ENCODE assay signal across 18 mouse cellular contexts in the genomic region with DNA sequence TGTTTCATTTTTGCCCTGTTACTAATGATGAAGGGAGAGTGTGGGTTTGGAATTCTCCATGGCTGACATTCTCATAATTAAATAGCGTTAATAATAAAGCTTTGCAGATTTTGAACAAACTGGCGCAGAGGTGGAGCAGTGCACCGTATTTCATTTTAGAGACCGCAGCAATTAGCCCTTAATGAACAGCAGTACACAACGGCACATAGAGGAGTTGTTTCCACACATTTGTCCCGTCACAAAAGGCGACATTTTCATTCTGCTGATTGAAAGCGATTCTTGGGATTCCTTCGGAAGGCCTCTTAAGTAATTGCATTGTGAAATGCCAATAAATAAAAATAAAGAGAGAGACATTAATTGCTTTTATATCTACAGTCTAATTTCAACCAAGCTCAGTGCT.
"Had no signal": no experiment of that assay in that cellular context is flagged by ENCODE, and none has a peak within 500 bp of the region (broad histone marks: within the 10 kb centered on the region; RNA-seq: fewer than 3 reads in every experiment).

No protein-coding gene starts in this region.

- H3K4me2 ChIP-seq: lung, embryonic 14.5 days; midbrain, embryonic 12.5 days; neural tube, embryonic 13.5 days; neural tube, embryonic 15.5 days; stomach, embryonic 15.5 days had no signal

- H3K27me3 ChIP-seq: stomach, embryonic 15.5 days had no signal

- H3K27ac ChIP-seq: liver, embryonic 14.5 days; midbrain, embryonic 10.5 days; midbrain, embryonic 12.5 days; neural tube, embryonic 13.5 days; neural tube, embryonic 15.5 days; stomach, embryonic 15.5 days; stomach, postnatal 0 days had no signal

- H3K36me3 ChIP-seq: midbrain, embryonic 10.5 days; midbrain, embryonic 12.5 days; neural tube, embryonic 13.5 days; neural tube, embryonic 15.5 days; stomach, embryonic 15.5 days had no signal

- ATAC-seq: midbrain, embryonic 16.5 days had no signal

- H3K9ac ChIP-seq: liver, embryonic 14.5 days; lung, embryonic 14.5 days; midbrain, embryonic 12.5 days; neural tube, embryonic 13.5 days; neural tube, embryonic 15.5 days; stomach, embryonic 15.5 days had no signal

- H3K4me1 ChIP-seq: stomach, embryonic 15.5 days had no signal

- H3K9me3 ChIP-seq: midbrain, embryonic 10.5 days; midbrain, embryonic 12.5 days; neural tube, embryonic 13.5 days; neural tube, embryonic 15.5 days; stomach, embryonic 15.5 days had no signal

- DNase-seq: lung, adult 18-20 months; lung, embryonic 14.5 days; lung, postnatal 10 days; lung, postnatal 4 days; midbrain, embryonic 14.5 days; right cerebral cortex, postnatal 14 days; thymus, adult 18-20 months; thymus, postnatal 14 days; thymus, postnatal 36 days had no signal

- H3K4me3 ChIP-seq: midbrain, embryonic 10.5 days; midbrain, embryonic 12.5 days; myocyte; neural tube, embryonic 13.5 days; neural tube, embryonic 15.5 days; stomach, embryonic 15.5 days had no signal
